Mouse (Mus musculus): ENCODE results near the gene Hic2. TPM values are rescaled to one million over a fixed set of nuclear protein-coding genes. Genes with fewer than 3 reads are reported as not detected.

Hic2 gene
- total RNA-seq, 2 experiments from 2014 or later = 0.60 to 0.96 TPM

Other genes with a start within 250 kb of the Hic2 start
- gene Ypel1, start 163.9 kb upstream of the Hic2 start, total RNA-seq (2015; ENCODE audit: low replicate concordance) = not detected in 2 replicates
- not detected in 2 replicates for gene Ypel1, start 163.9 kb upstream of the Hic2 start, total RNA-seq (2017; ENCODE audit: low replicate concordance)
- 35.1 and 36.7 TPM in 2 replicates for gene Ppil2, start 122.3 kb upstream of the Hic2 start, total RNA-seq (2015; ENCODE audit: low replicate concordance)
- gene Ppil2, start 122.3 kb upstream of the Hic2 start, total RNA-seq (2017; ENCODE audit: low replicate concordance) = 57.7 and 79.4 TPM in 2 replicates
- 2.9 and 4.0 TPM in 2 replicates for gene 2610318N02Rik, start 108.4 kb upstream of the Hic2 start, total RNA-seq (2015; ENCODE audit: low replicate concordance)
- 1.7 and 2.0 TPM in 2 replicates for gene 2610318N02Rik, start 108.4 kb upstream of the Hic2 start, total RNA-seq (2017; ENCODE audit: low replicate concordance)
- 20.9 and 51.7 TPM in 2 replicates for gene Sdf2l1, start 101.2 kb upstream of the Hic2 start, total RNA-seq (2015; ENCODE audit: low replicate concordance)
- 15.8 and 25.6 TPM in 2 replicates for gene Sdf2l1, start 101.2 kb upstream of the Hic2 start, total RNA-seq (2017; ENCODE audit: low replicate concordance)
- 0.58 and 1.3 TPM in 2 replicates for gene Ydjc, start 89.0 kb upstream of the Hic2 start, total RNA-seq (2015; ENCODE audit: low replicate concordance)
- gene Ydjc, start 89.0 kb upstream of the Hic2 start, total RNA-seq (2017; ENCODE audit: low replicate concordance) = 2.6 and 3.5 TPM in 2 replicates
- 0.38 TPM in 1 of 2 replicates, not detected in the other for gene Ccdc116, start 86.3 kb upstream of the Hic2 start, total RNA-seq (2015; ENCODE audit: low replicate concordance)
- not detected in 2 replicates for gene Ccdc116, start 86.3 kb upstream of the Hic2 start, total RNA-seq (2017; ENCODE audit: low replicate concordance)
- gene Ube2l3, start 30.9 kb upstream of the Hic2 start, total RNA-seq (2015; ENCODE audit: low replicate concordance) = 77.2 and 91.3 TPM in 2 replicates
- 16.7 and 33.8 TPM in 2 replicates for gene Ube2l3, start 30.9 kb upstream of the Hic2 start, total RNA-seq (2017; ENCODE audit: low replicate concordance)
- 1.3 TPM in 1 of 2 replicates, not detected in the other for gene Rimbp3, start 25.0 kb upstream of the Hic2 start, total RNA-seq (2015; ENCODE audit: low replicate concordance)
- 0.28 TPM in 1 of 2 replicates, not detected in the other for gene Rimbp3, start 25.0 kb upstream of the Hic2 start, total RNA-seq (2017; ENCODE audit: low replicate concordance)
- 6.7 TPM in 1 of 2 replicates, not detected in the other for gene Tmem191c, start 42.5 kb downstream of the Hic2 start, total RNA-seq (2015; ENCODE audit: low replicate concordance)
- 2.1 TPM in 1 of 2 replicates, not detected in the other for gene Tmem191c, start 42.5 kb downstream of the Hic2 start, total RNA-seq (2017; ENCODE audit: low replicate concordance)
- gene Serpind1, start 97.8 kb downstream of the Hic2 start, total RNA-seq (2015; ENCODE audit: low replicate concordance) = not detected in 2 replicates
- gene Serpind1, start 97.8 kb downstream of the Hic2 start, total RNA-seq (2017; ENCODE audit: low replicate concordance) = not detected in 2 replicates
- gene Snap29, start 172.4 kb downstream of the Hic2 start, total RNA-seq (2015; ENCODE audit: low replicate concordance) = 18.1 and 28.8 TPM in 2 replicates
- gene Snap29, start 172.4 kb downstream of the Hic2 start, total RNA-seq (2017; ENCODE audit: low replicate concordance) = 27.6 and 29.0 TPM in 2 replicates
- gene Pi4ka, start 172.7 kb downstream of the Hic2 start, total RNA-seq (2015; ENCODE audit: low replicate concordance) = 9.8 and 30.9 TPM in 2 replicates
- 9.6 and 17.4 TPM in 2 replicates for gene Pi4ka, start 172.7 kb downstream of the Hic2 start, total RNA-seq (2017; ENCODE audit: low replicate concordance)
- gene Crkl, start 218.4 kb downstream of the Hic2 start, total RNA-seq (2015; ENCODE audit: low replicate concordance) = 7.7 and 16.3 TPM in 2 replicates
- 8.1 and 16.1 TPM in 2 replicates for gene Crkl, start 218.4 kb downstream of the Hic2 start, total RNA-seq (2017; ENCODE audit: low replicate concordance)

All from erythroblast, adult 5-6 weeks (primary cell).